In the genomic region with DNA sequence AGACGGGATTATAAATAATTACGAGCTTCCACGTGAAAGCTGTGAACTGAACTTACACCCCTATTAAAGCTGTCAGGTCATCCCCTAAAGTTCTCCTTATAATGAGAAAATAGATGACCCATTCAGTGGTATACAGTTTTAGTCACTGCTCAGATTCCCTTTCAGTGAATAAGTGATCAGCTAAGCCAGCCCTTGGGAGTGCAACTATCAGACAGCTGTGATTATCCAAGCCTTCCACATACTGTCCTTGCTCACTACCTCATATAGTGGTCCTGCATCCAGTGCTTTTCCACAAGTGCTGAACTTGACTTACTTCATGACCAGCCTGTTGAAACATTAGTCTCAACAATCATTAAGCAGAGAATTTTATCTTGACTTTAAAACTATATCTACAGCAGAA, we compare ENCODE assay signal across 32 mouse cellular contexts.
"Had no signal": no experiment of that assay in that cellular context is flagged by ENCODE, and none has a peak within 500 bp of the region (broad histone marks: within the 10 kb centered on the region; RNA-seq: fewer than 3 reads in every experiment).

No protein-coding gene starts in this region.

- H3K9ac ChIP-seq: heart, embryonic 12.5 days; heart, embryonic 13.5 days; heart, embryonic 15.5 days; hindbrain, embryonic 12.5 days; hindbrain, embryonic 13.5 days; hindbrain, embryonic 14.5 days; hindbrain, embryonic 15.5 days; intestine, embryonic 15.5 days had no signal

- H3K4me2 ChIP-seq: heart, embryonic 11.5 days; heart, embryonic 12.5 days; heart, embryonic 13.5 days; heart, embryonic 15.5 days; hindbrain, embryonic 12.5 days; hindbrain, embryonic 13.5 days; hindbrain, embryonic 14.5 days; hindbrain, embryonic 15.5 days; intestine, embryonic 15.5 days had no signal

- H3K9me3 ChIP-seq: heart, embryonic 10.5 days; heart, embryonic 13.5 days; heart, embryonic 15.5 days; hindbrain, embryonic 10.5 days; hindbrain, embryonic 13.5 days; hindbrain, embryonic 15.5 days; intestine, embryonic 15.5 days had no signal

- H3K27me3 ChIP-seq: heart, embryonic 12.5 days; heart, embryonic 13.5 days; heart, embryonic 15.5 days; hindbrain, embryonic 12.5 days; hindbrain, embryonic 13.5 days; hindbrain, embryonic 15.5 days; intestine, embryonic 15.5 days had no signal

- DNase-seq: heart, adult 18-20 months; heart, adult 2 months; heart, postnatal 10 days; heart, postnatal 14 days; heart, postnatal 36 days; heart, postnatal 4 days; kidney, adult 18-20 months; kidney, adult 2 months; kidney, adult 8-10 months; kidney, postnatal 10 days; kidney, postnatal 36 days; kidney, postnatal 4 days; layer of hippocampus, adult 9-11 months; layer of hippocampus, postnatal 36 days had no signal

- ATAC-seq: hindbrain, embryonic 16.5 days; hindbrain, postnatal 0 days; inflammation-experienced regulatory T-cells, adult 6 months; intestine, embryonic 15.5 days; intestine, embryonic 16.5 days; intestine, postnatal 0 days had no signal

- H3K36me3 ChIP-seq: heart, embryonic 10.5 days; heart, embryonic 12.5 days; heart, embryonic 13.5 days; heart, embryonic 15.5 days; hindbrain, embryonic 10.5 days; hindbrain, embryonic 12.5 days; hindbrain, embryonic 13.5 days; hindbrain, embryonic 15.5 days; intestine, embryonic 15.5 days had no signal

- H3K27ac ChIP-seq: heart, adult 2 months; heart, embryonic 10.5 days; heart, embryonic 13.5 days; heart, embryonic 15.5 days; hindbrain, embryonic 10.5 days; hindbrain, embryonic 12.5 days; hindbrain, embryonic 13.5 days; hindbrain, embryonic 14.5 days; hindbrain, embryonic 15.5 days; hindbrain, postnatal 0 days; intestine, embryonic 15.5 days; layer of hippocampus, adult 2 months; left cerebral cortex, adult 2 months had no signal

- H3K4me1 ChIP-seq: heart, embryonic 10.5 days; heart, embryonic 12.5 days; heart, embryonic 13.5 days; heart, embryonic 15.5 days; hindbrain, embryonic 10.5 days; hindbrain, embryonic 12.5 days; hindbrain, embryonic 13.5 days; hindbrain, embryonic 15.5 days; intestine, embryonic 15.5 days had no signal

- H3K4me3 ChIP-seq: heart, adult 2 months; heart, embryonic 10.5 days; heart, embryonic 12.5 days; heart, embryonic 13.5 days; heart, embryonic 15.5 days; hindbrain, embryonic 10.5 days; hindbrain, embryonic 12.5 days; hindbrain, embryonic 13.5 days; hindbrain, embryonic 15.5 days; intestine, embryonic 15.5 days; layer of hippocampus, adult 2 months; left cerebral cortex, adult 2 months had no signal
